Mouse (Mus musculus): ENCODE measurements around the gene Igf1.

DNA sequence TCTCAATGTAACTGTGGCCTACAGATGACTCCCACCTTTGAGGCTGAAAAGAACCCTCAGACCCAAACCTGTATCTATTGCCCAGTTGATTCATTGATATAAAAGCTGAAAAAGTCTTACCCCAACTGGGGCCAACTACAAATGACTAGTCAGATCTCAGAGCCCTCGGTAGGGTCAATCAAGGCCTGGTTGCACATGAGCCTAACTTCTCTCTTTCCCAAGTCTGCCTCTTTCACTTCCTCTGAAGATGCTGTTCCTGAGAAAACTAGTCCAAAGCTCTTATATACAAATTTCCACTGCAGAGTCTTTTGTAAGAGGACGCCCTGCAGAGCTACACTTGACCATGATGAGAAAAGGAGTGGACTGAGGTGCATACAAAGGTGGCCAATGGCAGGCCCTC, 27.4 kb upstream of the Igf1 start:
- TF ChIP-seq CTCF (conservative IDR thresholded peaks at IDR 0.05; ENCODE audit: low read length) (no peak), NANOG (IDR thresholded peaks at IDR 0.05; ENCODE audit: borderline replicate concordance, low read length) (no peak), POU5F1 (IDR thresholded peaks at IDR 0.05; ENCODE audit: borderline replicate concordance, low read length) (no peak)

Measured in E14TG2a.4 (cell line).